Mouse (Mus musculus): ENCODE results near the gene Gm3187.
"Not testable (repeated sequence)": the region's sequence is repeated elsewhere in the genome, so short reads cannot be mapped to it uniquely, and the experiment has no call there.

The Gm3187 gene

DNA sequence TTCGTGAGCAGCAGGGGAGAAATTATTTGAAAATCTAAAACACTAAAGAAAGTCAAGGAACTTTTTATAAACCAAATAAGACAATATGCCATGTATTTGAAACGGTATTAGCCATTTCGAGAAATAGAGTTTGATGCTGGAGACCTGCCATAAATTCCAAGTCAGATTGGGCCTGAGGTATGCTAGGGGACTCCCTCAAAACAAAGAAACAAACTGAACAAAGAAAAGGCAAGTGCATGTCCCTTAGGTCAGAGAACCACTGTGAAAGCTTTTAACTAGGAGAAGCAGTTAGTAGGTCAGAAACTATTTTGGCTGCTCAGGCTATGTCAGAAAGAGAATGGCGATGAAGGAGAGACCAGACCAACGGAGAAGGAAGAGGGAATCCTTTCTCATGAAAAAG lies at the start of gene Gm3187:
Gene Gm3187 (plus strand): TSS at position 301 of the 400 bp plus-strand sequence.
- DNase-seq: not testable (repeated sequence)

DNA sequence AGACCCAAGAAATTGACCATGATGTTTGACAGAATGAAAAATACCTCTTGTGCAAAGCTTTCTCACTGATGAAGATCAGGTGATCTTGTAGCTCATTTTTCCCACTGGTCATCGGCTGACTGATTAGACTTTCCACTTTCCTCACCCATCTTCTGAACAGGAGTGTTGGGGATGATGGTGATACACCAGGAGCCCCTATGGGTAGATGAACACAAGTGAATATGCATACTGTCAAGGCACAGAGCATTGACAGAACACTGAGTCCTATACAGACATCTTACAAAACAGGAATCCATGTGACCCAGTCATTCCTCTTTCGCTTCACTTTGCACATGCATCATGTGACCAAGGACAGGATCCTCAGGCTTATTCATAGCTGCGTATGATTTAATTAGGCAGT lies 28.6 kb upstream of the Gm3187 start, which contains the start of gene Gm3194:
Gene Gm3194 (minus strand): TSS at position 101 of the 400 bp plus-strand sequence.
- DNase-seq: not testable (repeated sequence)

DNA sequence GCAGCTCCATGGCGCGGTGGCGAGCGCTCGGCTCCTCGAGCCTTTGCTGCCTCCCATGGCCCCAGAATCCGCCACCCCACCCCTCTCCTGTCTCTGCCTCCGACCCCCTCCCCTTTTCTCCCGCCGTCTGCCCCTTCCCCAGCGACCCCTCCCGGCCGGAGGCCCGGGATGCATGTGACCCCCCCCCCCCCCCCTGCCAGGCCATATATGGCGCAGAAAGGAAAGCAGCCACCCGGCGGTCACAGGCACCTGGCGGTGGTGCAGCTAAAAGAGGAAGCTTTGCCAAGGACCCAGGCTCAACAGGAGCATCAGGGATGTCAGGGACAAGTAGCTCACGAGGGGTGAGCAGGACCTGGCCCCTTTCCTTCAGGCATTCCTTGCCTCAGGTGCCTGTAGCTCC lies 23.5 kb upstream of the Gm3187 start:
- not testable (repeated sequence) for DNase-seq

DNA sequence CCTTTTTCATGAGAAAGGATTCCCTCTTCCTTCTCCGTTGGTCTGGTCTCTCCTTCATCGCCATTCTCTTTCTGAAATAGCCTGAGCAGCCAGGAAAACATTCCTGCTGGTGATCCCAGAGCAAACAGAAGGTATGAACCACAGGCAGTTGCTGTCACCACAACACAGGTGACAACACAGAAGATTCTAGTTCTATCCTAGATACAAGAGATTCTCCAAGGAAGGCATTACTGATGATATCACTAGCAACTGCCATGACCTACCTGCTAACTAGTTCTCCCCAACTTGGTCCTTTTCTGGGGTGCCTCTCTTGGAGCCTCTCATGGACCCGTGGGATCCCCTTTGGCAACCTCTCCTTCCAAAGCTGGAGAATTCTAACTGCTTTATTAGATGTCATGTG lies 6.3 kb upstream of the Gm3187 start, which contains the start of gene Gm8246:
Gene Gm8246 (minus strand): TSS at position 101 of the 400 bp plus-strand sequence.
- not testable (repeated sequence) for DNase-seq

DNA sequence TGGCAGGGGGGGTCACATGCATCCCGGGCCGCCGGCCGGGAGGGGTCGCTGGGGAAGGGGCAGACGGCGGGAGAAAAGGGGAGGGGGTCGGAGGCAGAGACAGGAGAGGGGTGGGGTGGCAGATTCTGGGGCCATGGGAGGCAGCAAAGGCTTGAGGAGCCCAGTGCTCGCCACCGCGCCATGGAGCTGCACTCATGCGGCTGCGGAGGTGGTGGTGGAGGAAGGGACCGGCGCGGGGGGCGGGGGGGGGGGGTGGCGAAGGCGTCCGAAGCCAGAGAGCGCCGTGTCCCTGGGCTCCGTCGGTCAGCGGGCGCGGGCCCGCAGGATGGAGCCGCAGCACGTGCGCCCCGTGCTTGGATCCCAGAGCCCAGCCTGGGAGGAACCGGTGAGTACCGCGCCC lies 17.4 kb downstream of the Gm3187 start, which contains the start of gene Gm3488:
Gene Gm3488 (plus strand): TSS at position 301 of the 400 bp plus-strand sequence.
- DNase-seq: not testable (repeated sequence)

DNA sequence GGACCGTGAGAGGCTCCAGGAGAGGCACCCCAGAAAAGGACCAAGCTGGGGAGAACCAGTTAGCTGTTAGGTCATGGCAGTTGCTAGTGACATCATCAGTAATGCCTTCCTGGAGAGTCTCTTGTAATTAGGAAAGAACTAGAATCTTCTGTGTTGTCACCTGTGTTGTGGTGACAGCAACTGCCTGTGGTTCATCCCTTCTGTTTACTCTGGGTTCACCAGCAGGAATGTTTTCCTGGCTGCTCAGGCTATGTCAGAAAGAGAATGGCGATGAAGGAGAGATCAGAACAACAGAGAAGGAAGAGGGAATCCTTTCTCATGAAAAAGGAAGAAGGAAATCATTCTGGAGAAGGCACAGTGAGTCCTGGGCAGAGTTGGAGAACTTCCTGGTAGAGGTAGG lies 54.2 kb downstream of the Gm3187 start, which contains the start of gene Gm3532:
Gene Gm3532 (plus strand): TSS at position 301 of the 400 bp plus-strand sequence.
- not testable (repeated sequence) for DNase-seq

Measured in right cerebral cortex, adult 18-20 months (tissue).